Mouse (Mus musculus) midbrain, embryonic 16.5 days (tissue): ENCODE measurements around the gene Pard6a. TPM values are rescaled to one million over a fixed set of nuclear protein-coding genes. Genes with fewer than 3 reads are reported as not detected.

Experiments used
- ATAC-seq: fragments of 200-750 bp; cut with Nextera tagmentation; 2 replicates; pipeline ENCODE4 v1.8.0; 2017; ENCODE audit warnings: moderate TSS enrichment
- H3K27ac ChIP-seq: fragments of 300-500 bp; sonication (generic); 2 replicates; pipeline ENCODE4 v1.5.1; 2014; ENCODE audit warnings: mild to moderate bottlenecking, low read length, mixed read lengths
- H3K27me3 ChIP-seq: fragments of 300-500 bp; sonication (generic); 2 replicates; pipeline ENCODE4 v1.6.1; 2014; ENCODE audit warnings: low read depth, low read length, mixed read lengths; ENCODE audit not compliant: control insufficient read depth, insufficient read depth
- H3K36me3 ChIP-seq: fragments of 300-500 bp; sonication (generic); 2 replicates; pipeline ENCODE4 v1.6.1; 2014; ENCODE audit warnings: mild to moderate bottlenecking, low read length, moderate library complexity, mixed read lengths; ENCODE audit not compliant: control insufficient read depth, insufficient read depth
- H3K4me1 ChIP-seq: fragments of 300-500 bp; sonication (generic); 2 replicates; pipeline ENCODE4 v1.6.1; 2014; ENCODE audit warnings: mild to moderate bottlenecking, low read length, mixed read lengths; ENCODE audit not compliant: control insufficient read depth, insufficient read depth
- H3K4me2 ChIP-seq: fragments of 300-500 bp; sonication (generic); 2 replicates; pipeline ENCODE4 v1.6.1; 2014; ENCODE audit warnings: mild to moderate bottlenecking, low read length, mixed read lengths
- H3K4me3 ChIP-seq: fragments of 300-500 bp; sonication (generic); 2 replicates; pipeline ENCODE4 v1.5.1; 2014; ENCODE audit warnings: low read depth, mild to moderate bottlenecking, low read length, moderate library complexity, mixed read lengths
- H3K9ac ChIP-seq: fragments of 300-500 bp; sonication (generic); 2 replicates; pipeline ENCODE4 v1.6.1; 2014; ENCODE audit warnings: low read depth, low read length, mixed read lengths
- H3K9me3 ChIP-seq: fragments of 300-500 bp; sonication (generic); replicated peaks from 2 replicates; pipeline ENCODE4 v1.6.1; 2014; ENCODE audit warnings: mild to moderate bottlenecking, low read length, mixed read lengths; ENCODE audit not compliant: control insufficient read depth, poor library complexity, severe bottlenecking
- WGBS: fragments of 180-500 bp; shearing (Covaris S2); extraction: QIAGEN DNeasy Blood & Tissue Kit; methylation state at CpG from one replicate; pipeline ENCODE4 v1.1.7; 2014; 5-methylcytosine and 5-hydroxymethylcytosine counted together
- polyA plus RNA-seq: library from polyadenylated mRNA; unstranded; fragments of >200 nt; fragmentation: Nextera tagmentation; extraction: Ambion mirVana; gene quantifications from 2 replicates; pipeline ENCODE4 v1.2.1, GENCODE M21; 2015

Pard6a gene
- polyA plus RNA-seq, 1 experiment from 2014 or later: 57.9 TPM

DNA sequence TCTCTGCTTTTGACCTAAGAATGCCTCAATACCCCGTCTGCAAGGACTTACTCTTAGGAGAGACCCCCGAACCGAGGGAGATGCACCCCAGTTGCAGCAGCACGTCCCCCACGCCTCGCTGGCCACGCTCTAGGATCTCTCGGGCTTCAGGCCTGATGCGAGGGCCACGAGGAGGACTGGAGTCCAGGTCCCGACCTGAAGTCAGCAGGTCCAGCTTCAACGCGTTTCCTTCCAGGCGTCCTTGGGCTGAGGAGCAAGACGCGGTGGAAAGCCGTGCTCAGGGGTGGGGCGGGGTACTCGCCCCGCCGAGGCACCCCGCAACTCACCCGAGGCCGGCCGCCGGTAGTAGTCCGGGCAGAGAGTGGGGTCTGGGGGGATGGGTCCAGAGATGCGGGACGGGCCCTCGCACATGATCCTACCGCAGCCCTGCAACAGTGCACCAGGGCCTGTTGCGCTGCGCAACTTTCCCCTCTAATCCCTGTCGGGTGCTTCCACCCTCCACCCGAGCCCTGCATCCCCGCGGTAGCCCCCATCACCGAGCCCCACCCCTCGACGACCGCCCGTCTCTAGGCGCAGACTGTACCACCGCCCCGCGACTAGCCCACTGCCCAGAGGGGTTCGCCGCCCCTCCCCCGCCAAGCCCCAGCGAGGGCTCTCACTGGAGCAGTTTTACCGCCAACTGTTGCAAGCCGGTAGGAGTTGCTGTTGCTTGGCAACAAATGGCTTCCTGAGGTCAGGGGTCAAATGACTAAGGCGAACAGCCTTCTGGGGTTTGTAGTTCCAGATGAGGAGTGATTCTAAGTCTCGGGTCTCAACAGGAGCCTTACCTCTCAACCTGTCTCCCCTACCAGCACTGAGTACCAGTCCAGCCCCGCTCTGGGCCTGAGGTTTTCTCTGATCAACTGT lies 6.8 kb downstream of the Pard6a start, which contains the start of the genes 4933405L10Rik and Enkd1:
Gene 4933405L10Rik (plus strand): TSS at position 158 of the 906 bp plus-strand sequence.
Gene Enkd1 (minus strand): TSS at position 713 of the 906 bp plus-strand sequence.
- peaks cover 2% of the 10 kb centered on the region; the same call in 1 of the 2 replicates for H3K36me3 ChIP-seq
- peak within 1 kb of the TSS; percentile 65 for H3K9ac ChIP-seq
- peak within 1 kb of the TSS; percentile 98 for H3K4me2 ChIP-seq
- H3K9me3 ChIP-seq: no peaks in the 10 kb centered on the region
- H3K4me3 ChIP-seq: peak within 1 kb of the TSS; percentile 82
- H3K27me3 ChIP-seq: no peaks in the 10 kb centered on the region
- WGBS: under 1% methylated on average over 51 of the region's 55 CpGs
- no peak within 1 kb of the TSS for H3K27ac ChIP-seq
- H3K4me1 ChIP-seq: peaks cover 9% of the 10 kb centered on the region
- peak; percentile 80 for ATAC-seq

DNA sequence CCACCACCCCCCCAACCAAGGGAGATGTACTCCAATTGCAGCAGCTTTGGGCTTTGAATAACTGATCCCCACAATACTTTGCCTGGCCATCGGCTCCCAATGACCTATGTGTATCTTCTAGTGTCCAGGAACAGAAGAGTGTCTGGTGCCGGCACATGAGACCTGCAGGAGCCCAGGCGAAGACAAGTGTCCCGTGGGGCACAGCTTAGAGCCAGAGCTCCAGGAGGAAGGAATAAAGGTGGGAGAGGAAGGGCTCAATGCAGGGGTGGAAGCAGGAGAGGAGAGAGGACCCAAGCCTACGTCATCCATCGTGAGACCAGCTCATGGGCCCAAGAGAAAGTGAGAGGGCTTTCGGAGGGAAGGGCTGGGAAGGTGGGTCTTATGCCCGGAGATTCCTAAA lies 7.7 kb downstream of the Pard6a start:
- 92% methylated on average over 8 of the region's 8 CpGs for WGBS
- Histone ChIP-seq H3K27me3 (no peaks in the 10 kb centered on the region), H3K27ac (no peak overlapping the region), H3K4me2 (no peak overlapping the region), H3K9me3 (no peaks in the 10 kb centered on the region), H3K9ac (no peak overlapping the region), H3K4me3 (no peak overlapping the region), H3K36me3 (peaks cover 2% of the 10 kb centered on the region; the same call in 1 of the 2 replicates), H3K4me1 (peaks cover 9% of the 10 kb centered on the region)
- ATAC-seq: peak; percentile 23; the same call in 1 of the 2 replicates

DNA sequence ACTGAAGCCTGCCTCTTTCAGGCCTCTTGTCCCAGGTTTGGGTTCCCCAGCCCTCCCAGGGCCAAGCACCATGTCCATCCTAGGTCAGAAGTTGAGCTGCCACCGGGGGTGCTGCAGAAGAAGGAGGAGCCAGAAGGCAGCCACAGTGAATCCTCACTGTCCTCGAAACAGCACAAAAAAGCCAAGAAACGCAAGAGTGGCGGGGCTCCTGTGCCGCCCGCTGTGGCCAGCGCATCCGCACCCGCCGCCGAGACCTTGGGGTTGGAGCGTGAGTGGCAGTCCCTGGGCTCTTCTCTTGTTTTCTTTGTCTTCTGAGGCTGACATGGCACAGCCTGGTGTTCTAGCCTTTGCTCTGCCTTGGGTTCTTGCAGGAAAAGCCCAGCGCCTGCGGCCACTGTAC lies 8.4 kb downstream of the Pard6a start:
- Histone ChIP-seq H3K9me3 (no peaks in the 10 kb centered on the region), H3K4me2 (no peak overlapping the region), H3K27ac (no peak overlapping the region), H3K4me3 (no peak overlapping the region), H3K4me1 (peaks cover 9% of the 10 kb centered on the region), H3K9ac (no peak overlapping the region), H3K27me3 (no peaks in the 10 kb centered on the region), H3K36me3 (peaks cover under 1% of the 10 kb centered on the region; the same call in 1 of the 2 replicates)
- 75% methylated on average over 14 of the region's 14 CpGs for WGBS
- no peak for ATAC-seq

DNA sequence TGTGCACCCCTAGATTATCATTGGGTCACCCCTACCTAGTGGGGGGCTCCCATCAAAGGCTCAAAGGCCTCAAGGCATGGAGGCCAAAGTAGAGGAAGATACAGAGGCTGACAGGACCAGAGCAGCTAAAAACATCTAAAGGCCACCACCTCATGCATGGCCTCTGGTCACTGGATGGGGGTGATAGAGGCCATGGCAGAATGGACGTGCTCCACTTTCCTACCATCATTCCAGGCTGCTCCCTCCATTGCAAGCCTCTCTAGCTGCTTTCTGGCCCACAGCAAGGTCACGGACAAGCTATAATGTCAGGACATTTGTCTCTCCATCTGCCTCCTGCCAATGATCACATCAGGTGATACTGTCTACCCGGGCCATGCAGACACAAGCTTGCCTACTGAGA lies 11.3 kb downstream of the Pard6a start:
- H3K4me2 ChIP-seq: no peak overlapping the region
- no peak for ATAC-seq

DNA sequence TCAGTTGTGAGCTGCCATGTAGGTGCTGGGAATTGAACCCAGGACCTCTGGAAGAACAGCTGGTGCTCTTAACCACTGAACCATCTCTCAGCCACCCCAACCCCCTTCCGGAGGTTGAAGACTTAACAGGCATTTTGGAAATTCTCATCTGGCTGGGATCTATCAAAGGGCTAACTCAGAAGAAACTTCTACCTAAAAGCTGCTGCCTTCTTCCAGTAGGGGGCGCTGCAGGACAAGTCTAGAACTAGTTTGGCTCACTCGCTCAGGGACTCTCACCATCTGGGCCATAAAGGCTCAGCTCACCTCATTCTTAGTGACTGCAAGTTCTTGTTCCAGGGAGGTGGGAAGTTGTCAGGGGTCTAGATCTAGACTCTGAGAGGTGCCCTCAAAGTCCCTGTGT lies 13.2 kb downstream of the Pard6a start:
- no peak overlapping the region for H3K27ac ChIP-seq
- H3K4me1 ChIP-seq: no peaks in the 10 kb centered on the region
- no peaks in the 10 kb centered on the region for H3K9me3 ChIP-seq
- H3K4me3 ChIP-seq: no peak overlapping the region
- no peak overlapping the region for H3K4me2 ChIP-seq
- peaks cover 11% of the 10 kb centered on the region; the same call in 1 of the 2 replicates for H3K36me3 ChIP-seq
- H3K9ac ChIP-seq: no peak overlapping the region
- H3K27me3 ChIP-seq: no peaks in the 10 kb centered on the region
- WGBS: 9% methylated on average over 3 of the region's 3 CpGs
- ATAC-seq: no peak

More for the DNA sequence above, 11.3 kb downstream of the Pard6a start:
- Histone ChIP-seq H3K4me1 (peaks cover 6% of the 10 kb centered on the region), H3K9me3 (no peaks in the 10 kb centered on the region), H3K36me3 (peaks cover 11% of the 10 kb centered on the region; the same call in 1 of the 2 replicates), H3K9ac (no peak overlapping the region), H3K27me3 (no peaks in the 10 kb centered on the region), H3K27ac (no peak overlapping the region), H3K4me3 (no peak overlapping the region)
- WGBS: 86% methylated on average over 3 of the region's 3 CpGs

DNA sequence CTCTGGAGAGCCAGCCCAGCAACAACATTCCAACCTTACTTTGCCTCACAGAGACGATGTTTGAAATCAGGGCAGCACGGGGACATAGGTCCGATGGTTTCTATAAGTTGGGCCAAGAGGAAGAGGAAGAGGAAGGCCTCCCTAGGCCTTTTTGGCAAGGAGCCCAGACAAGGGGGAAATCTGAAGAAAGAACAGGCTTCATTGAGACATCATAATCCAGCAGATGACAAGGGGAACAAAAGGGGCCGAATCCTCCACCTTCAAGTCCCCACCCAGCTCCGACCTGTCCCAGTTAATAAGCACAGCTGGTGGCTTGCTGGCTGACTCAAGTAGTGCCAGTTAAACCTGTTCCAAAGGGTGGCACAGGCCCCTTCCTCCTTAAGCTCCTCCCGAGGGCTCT lies 14.1 kb downstream of the Pard6a start:
- ATAC-seq: no peak
- H3K27ac ChIP-seq: no peak overlapping the region
- 76% methylated on average over 6 of the region's 6 CpGs for whole genome bisulfite sequencing

DNA sequence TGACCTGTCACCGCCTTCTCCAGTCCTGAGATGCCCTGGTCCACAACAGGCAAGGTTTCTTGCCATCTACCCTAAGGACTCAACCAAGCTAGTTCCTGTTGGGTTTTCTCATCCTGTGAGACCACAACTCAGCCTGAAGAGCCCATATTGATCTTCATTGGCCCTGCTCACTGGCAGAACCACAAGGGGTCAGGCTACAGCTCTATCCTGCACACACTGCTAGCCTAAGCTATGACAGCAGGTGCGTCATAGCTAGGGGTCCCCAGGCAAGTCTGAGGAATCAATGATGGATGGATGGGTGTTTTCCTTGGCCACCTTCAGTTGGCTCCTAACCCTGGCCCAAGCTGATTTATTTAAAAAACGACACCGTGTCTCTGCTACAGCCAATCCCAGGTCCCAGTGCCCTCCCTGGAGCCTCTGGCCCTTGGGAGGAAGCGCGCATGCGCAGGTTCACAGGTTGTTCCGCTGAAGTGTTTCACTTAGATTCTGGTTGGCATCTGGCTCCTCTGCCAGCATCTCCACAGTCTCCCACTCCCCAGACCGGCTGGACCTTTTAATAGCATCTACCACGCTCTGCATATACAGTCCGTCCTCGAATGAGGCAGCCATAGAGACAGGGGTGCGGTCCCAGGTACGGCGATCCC lies 15.5 kb downstream of the Pard6a start:
- H3K9ac ChIP-seq: no peak overlapping the region
- no peaks in the 10 kb centered on the region for H3K27me3 ChIP-seq
- no peaks in the 10 kb centered on the region for H3K4me1 ChIP-seq
- H3K9me3 ChIP-seq: no peaks in the 10 kb centered on the region
- H3K27ac ChIP-seq: no peak overlapping the region
- H3K4me3 ChIP-seq: no peak overlapping the region
- peaks cover 11% of the 10 kb centered on the region; the same call in 1 of the 2 replicates for H3K36me3 ChIP-seq
- no peak for ATAC-seq
- 94% methylated on average over 15 of the region's 15 CpGs for WGBS
- H3K4me2 ChIP-seq: no peak overlapping the region

More for the DNA sequence above, 14.1 kb downstream of the Pard6a start:
- Histone ChIP-seq H3K9ac (no peak overlapping the region), H3K4me2 (no peak overlapping the region), H3K4me1 (no peaks in the 10 kb centered on the region), H3K27me3 (no peaks in the 10 kb centered on the region), H3K9me3 (no peaks in the 10 kb centered on the region), H3K36me3 (peaks cover 11% of the 10 kb centered on the region; the same call in 1 of the 2 replicates), H3K4me3 (no peak overlapping the region)

DNA sequence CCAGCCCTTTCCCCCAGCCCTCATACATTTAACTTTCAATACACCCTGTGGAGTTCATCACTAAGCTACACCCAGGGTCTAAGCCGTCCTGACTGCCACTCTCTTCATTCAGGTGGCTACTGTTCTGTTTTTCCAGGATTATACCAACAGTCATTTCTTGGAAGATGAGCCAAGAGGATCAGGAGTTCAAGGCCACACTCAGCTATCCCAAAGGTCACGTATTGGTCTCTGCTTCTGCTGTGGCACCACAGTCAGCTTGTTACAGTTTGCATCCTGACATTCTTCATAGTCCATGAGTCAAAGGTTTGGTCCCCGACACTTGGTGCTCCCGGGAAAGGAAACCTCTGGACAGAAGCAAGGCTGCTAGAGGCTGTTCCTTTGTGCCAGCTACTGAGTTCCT lies 18.7 kb downstream of the Pard6a start:
- Histone ChIP-seq H3K4me1 (no peaks in the 10 kb centered on the region), H3K4me2 (no peak overlapping the region), H3K27ac (no peak overlapping the region), H3K9me3 (no peaks in the 10 kb centered on the region), H3K27me3 (no peaks in the 10 kb centered on the region), H3K4me3 (no peak overlapping the region), H3K36me3 (peaks cover 16% of the 10 kb centered on the region; the same call in 1 of the 2 replicates), H3K9ac (no peak overlapping the region)
- WGBS: 84% methylated on average over 4 of the region's 4 CpGs
- ATAC-seq: no peak
